Mouse (Mus musculus) cerebellum, postnatal 4 days (tissue): ENCODE data around the gene Pbxip1.

Experiments used
- DNase-seq, 2 experiments: peaks; one replicate each; pipeline ENCODE4 v3.0.0; 2022; ENCODE audit warnings: low spot score in 2 of 2, mixed read lengths in 1 of 2

The Pbxip1 gene

DNA sequence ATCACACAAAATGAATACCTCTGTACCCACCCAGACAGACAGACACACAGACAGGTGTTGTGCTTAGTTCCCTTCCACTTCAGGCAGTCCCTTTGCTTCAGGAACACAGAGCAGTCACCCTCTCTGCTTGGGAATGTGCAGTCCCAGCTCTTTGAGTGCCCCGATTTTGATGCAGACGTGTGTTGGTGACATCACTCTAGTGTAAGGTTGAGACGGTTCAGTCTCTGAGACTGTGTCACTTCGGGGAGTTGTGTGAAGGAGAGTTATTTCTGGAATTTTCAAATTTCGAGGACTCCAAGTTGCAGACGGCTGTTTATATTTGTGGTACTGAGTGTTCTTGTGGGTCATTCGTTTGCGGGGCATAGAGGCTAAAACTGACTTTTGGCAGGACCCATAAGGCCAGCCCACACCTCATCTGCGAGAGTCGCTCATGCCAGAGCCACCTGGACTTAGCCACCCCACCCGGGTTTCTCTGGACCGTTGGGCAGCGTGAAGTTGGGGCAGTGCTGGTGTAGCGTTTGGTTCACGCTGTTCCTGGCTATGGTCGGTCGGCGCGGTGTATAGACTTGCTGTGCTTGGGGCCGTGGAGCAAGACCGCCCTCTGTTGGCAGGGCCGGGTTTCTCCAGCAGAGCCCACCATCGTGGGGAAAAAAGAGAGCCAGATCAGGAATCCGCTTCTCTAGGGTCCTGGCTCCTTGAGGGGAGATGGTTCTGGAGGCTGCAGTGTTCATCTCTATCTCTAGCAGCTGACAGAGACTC, 48.4 kb downstream of the Pbxip1 start:
- peak; percentile 59 to 68 for DNase-seq

DNA sequence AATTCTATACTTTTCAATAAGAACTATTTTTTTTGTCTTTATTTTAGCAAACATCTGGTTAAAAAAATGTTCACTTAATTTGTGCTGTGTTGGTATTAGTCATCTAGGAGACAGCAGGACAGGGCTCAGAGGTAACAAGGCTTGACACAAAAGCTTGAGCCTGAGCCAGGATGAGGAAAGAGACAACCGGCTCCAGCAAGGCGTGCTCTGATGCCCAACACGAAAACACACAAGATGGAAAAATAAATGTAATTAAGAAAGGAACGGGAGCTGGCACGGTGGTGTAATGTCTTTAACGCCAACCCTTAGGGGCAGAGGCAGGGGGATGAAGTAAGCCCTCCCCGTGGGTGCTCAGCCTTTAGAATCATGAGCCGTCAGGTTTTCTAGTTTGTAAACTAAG, 49.6 kb downstream of the Pbxip1 start:
- no peak for DNase-seq

- DNase-seq, result no peak
These were observed 50.6 kb downstream of the Pbxip1 start for GRCm38 (mm10) chr3:89486916-89487702.

DNA sequence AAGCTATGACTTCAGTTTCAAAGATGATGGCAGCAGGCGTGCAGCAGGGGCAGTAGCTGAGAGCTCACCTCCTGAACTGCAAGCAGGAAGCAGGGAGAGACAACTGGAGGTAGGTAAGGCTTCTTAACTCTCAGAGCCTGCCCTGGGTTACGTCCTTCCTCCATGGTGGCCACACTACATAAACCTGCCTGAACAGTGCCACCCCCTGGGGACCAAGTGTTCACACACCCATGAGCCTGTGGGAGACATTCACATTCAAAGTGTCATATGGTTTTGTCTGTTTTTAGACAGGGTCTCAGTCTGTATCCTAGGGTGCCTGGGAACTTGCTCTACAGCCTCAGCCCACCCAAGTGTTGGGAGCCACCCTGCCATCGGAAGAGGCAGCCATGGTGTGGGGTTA, 54.3 kb downstream of the Pbxip1 start:
- no peak for DNase-seq

- DNase-seq, result no peak
These were observed 55.1 kb downstream of the Pbxip1 start for GRCm38 (mm10) chr3:89491559-89491958.

- DNase-seq, result no peak
These were observed 56.2 kb downstream of the Pbxip1 start for GRCm38 (mm10) chr3:89492701-89493151.

- DNase-seq, result no peak
These were observed 58.1 kb downstream of the Pbxip1 start for GRCm38 (mm10) chr3:89494630-89495029.

DNA sequence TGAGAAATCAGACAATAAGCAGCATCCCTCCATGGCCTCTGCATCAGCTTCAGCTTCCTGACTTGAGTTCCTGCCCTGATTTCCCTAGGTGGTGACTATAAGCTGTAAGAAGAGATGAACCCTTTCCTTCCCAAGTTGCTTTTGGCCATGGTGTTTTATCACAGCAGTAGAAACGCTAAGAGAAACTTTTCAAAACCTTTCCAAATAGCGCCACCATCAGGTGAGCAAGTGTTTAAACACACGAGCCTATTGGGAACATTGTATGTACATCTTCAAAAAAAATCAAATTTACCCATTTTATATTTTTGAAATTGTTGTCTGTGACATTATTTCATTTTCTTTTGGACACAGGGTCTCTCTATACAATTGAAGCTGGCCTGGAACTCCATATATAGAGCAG, 59.9 kb downstream of the Pbxip1 start:
- DNase-seq, result no peak

DNA sequence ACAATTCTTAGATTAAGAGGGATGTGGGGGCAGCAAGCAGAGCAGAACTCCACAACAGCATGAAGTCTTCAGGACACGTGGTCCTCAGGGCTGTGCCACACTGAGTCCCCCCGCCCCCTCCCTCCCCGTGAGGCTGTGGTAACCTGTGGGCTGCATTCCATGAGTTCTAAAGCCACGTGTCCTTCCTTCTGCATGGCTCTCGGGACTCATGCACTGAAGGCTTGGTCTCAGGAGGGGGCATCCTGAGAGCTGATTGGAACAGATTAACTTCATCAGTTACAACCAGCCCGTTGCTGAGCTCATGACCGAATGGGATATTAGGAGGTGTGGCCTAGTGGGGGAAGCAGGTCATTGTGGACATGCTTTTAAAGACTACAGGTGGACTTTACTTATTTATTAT, 63.2 kb downstream of the Pbxip1 start:
- DNase-seq, result no peak
